Mouse (Mus musculus) cortical plate, adult 2 months (tissue): ENCODE data around the gene Gm960. TPM values are rescaled to one million over a fixed set of nuclear protein-coding genes. Genes with fewer than 3 reads are reported as not detected.

Experiments used
- H3K27ac ChIP-seq: fragments of 200-500 bp; 2 replicates; pipeline ENCODE4 v1.5.1; 2012; ENCODE audit warnings: low read length, control low read depth, inconsistent platforms; ENCODE audit not compliant: insufficient read depth
- H3K4me1 ChIP-seq: fragments of 200-500 bp; 2 replicates; pipeline ENCODE4 v1.6.1; 2011; ENCODE audit warnings: low read length; ENCODE audit not compliant: control insufficient read depth, insufficient read depth
- H3K4me3 ChIP-seq: fragments of 200-500 bp; 2 replicates; pipeline ENCODE4 v1.5.1; 2011; ENCODE audit warnings: mild to moderate bottlenecking, low read length, control low read depth; ENCODE audit not compliant: insufficient read depth
- CTCF ChIP-seq: fragments of 200-500 bp; IDR thresholded peaks from 2 replicates; pipeline ENCODE4 v1.5.1; 2011; ENCODE audit warnings: mild to moderate bottlenecking, control low read depth, low read length; ENCODE audit not compliant: insufficient read depth; ENCODE audit errors: extremely low read depth
- POLR2A ChIP-seq: fragments of 200-500 bp; IDR thresholded peaks from 2 replicates; pipeline ENCODE4 v1.6.1; 2011; ENCODE audit warnings: mild to moderate bottlenecking, low read length, control low read depth; ENCODE audit not compliant: insufficient read depth; ENCODE audit errors: extremely low read depth
- polyA plus RNA-seq: library from polyadenylated mRNA; depleted of rRNA; stranded (reverse); fragments of >200 nt; gene quantifications from 2 replicates; pipeline ENCODE4 v1.2.3, GENCODE M21; 2012

Gm960 gene
- polyA plus RNA-seq, 1 experiment, result 3.3 TPM

- peak overlapping the region; percentile 91 for H3K27ac ChIP-seq
- peaks cover 17% of the 10 kb centered on the region for H3K4me1 ChIP-seq
- peak overlapping the region; percentile 86 for H3K4me3 ChIP-seq
- TF ChIP-seq CTCF, result no peak
- peak; percentile 26; the same call in 1 of the 2 replicates for TF ChIP-seq POLR2A
These were observed 14.5 kb upstream of the Gm960 start for GRCm38 (mm10) chr19:4712781-4713526.

GRCm38 (mm10) chr19:4712156-4712780 is 13.8 kb upstream of the Gm960 start:
- H3K4me1 ChIP-seq, result peaks cover 15% of the 10 kb centered on the region
- H3K27ac ChIP-seq, result peak overlapping the region; percentile 91
- TF ChIP-seq CTCF (no peak), POLR2A (no peak)
- peak overlapping the region; percentile 86 for H3K4me3 ChIP-seq

- Histone ChIP-seq H3K4me1 (peaks cover 15% of the 10 kb centered on the region), H3K4me3 (peak overlapping the region; percentile 86), H3K27ac (peak overlapping the region; percentile 95)
- TF ChIP-seq CTCF, result no peak
- TF ChIP-seq POLR2A, result no peak
These were observed 13.2 kb upstream of the Gm960 start for GRCm38 (mm10) chr19:4711601-4712155.

GRCm38 (mm10) chr19:4711098-4711600 is 12.7 kb upstream of the Gm960 start, which contains the start of gene Sptbn2:
Gene Sptbn2 (plus strand): TSS chr19:4711167.
- Histone ChIP-seq H3K4me3 (peak within 1 kb of the TSS; percentile 86), H3K4me1 (peaks cover 15% of the 10 kb centered on the region), H3K27ac (peak within 1 kb of the TSS; percentile 95)
- TF ChIP-seq POLR2A (peak; percentile 92), CTCF (no peak)

- Histone ChIP-seq H3K27ac (peak overlapping the region; percentile 43; the same call in 1 of the 2 replicates), H3K4me3 (no peak overlapping the region), H3K4me1 (peaks cover 6% of the 10 kb centered on the region)
- no peak for TF ChIP-seq CTCF
- no peak for TF ChIP-seq POLR2A
These were observed 10.3 kb upstream of the Gm960 start for GRCm38 (mm10) chr19:4708765-4709164.

GRCm38 (mm10) chr19:4701221-4701620 is 2.8 kb upstream of the Gm960 start:
- TF ChIP-seq POLR2A (no peak), CTCF (no peak)
- Histone ChIP-seq H3K27ac (no peak overlapping the region), H3K4me3 (no peak overlapping the region), H3K4me1 (peaks cover 8% of the 10 kb centered on the region)

- Histone ChIP-seq H3K27ac (no peak overlapping the region), H3K4me3 (no peak overlapping the region), H3K4me1 (peaks cover 8% of the 10 kb centered on the region)
- TF ChIP-seq CTCF, result no peak
- no peak for TF ChIP-seq POLR2A
These were observed 2.2 kb upstream of the Gm960 start for GRCm38 (mm10) chr19:4700656-4701055.

- no peak overlapping the region for H3K4me3 ChIP-seq
- TF ChIP-seq CTCF, result no peak
- TF ChIP-seq POLR2A, result no peak
- no peak overlapping the region for H3K27ac ChIP-seq
- H3K4me1 ChIP-seq, result peaks cover 8% of the 10 kb centered on the region
These were observed 1.4 kb upstream of the Gm960 start for GRCm38 (mm10) chr19:4699821-4700220.

GRCm38 (mm10) chr19:4698856-4699255 is 388 bp upstream of the Gm960 start:
- TF ChIP-seq CTCF, result no peak
- no peak for TF ChIP-seq POLR2A
- Histone ChIP-seq H3K4me1 (peaks cover 8% of the 10 kb centered on the region), H3K27ac (peak overlapping the region; percentile 82), H3K4me3 (no peak overlapping the region; the same call in 1 of the 2 replicates)
